Mouse (Mus musculus) hindbrain, embryonic 11.5 days (tissue): ENCODE data around the gene Vasp. TPM values are rescaled to one million over a fixed set of nuclear protein-coding genes. Genes with fewer than 3 reads are reported as not detected.

Source experiments
- ATAC-seq: fragments of 200-750 bp; cut with Nextera tagmentation; 2 replicates; pipeline ENCODE4 v1.8.0; 2017; ENCODE audit warnings: mild to moderate bottlenecking, moderate TSS enrichment, moderate library complexity; ENCODE audit not compliant: low FRiP score
- DNase-seq: peaks from one replicate; pipeline ENCODE4 v3.0.0-alpha.2; 2015; ENCODE audit warnings: low spot score
- H3K27ac ChIP-seq: fragments of 300-500 bp; sonication (generic); 2 replicates; pipeline ENCODE4 v1.5.1; 2014; ENCODE audit warnings: mild to moderate bottlenecking, low read depth, low read length
- H3K27me3 ChIP-seq: fragments of 300-500 bp; sonication (generic); 2 replicates; pipeline ENCODE4 v1.6.1; 2014; ENCODE audit warnings: mild to moderate bottlenecking, low read length, moderate library complexity, mixed read lengths; ENCODE audit not compliant: control insufficient read depth, insufficient read depth
- H3K36me3 ChIP-seq: fragments of 300-500 bp; sonication (generic); 2 replicates; pipeline ENCODE4 v1.6.1; 2014; ENCODE audit warnings: mild to moderate bottlenecking, low read length, moderate library complexity, mixed read lengths; ENCODE audit not compliant: control insufficient read depth, insufficient read depth
- H3K4me1 ChIP-seq: fragments of 300-500 bp; sonication (generic); replicated peaks from 2 replicates; pipeline ENCODE4 v1.6.1; 2014; ENCODE audit warnings: low read length, mixed read lengths; ENCODE audit not compliant: control insufficient read depth, insufficient read depth
- H3K4me2 ChIP-seq: fragments of 300-500 bp; sonication (generic); replicated peaks from 2 replicates; pipeline ENCODE4 v1.6.1; 2014; ENCODE audit warnings: mild to moderate bottlenecking, low read depth, low read length
- H3K4me3 ChIP-seq: fragments of 300-500 bp; sonication (generic); 2 replicates; pipeline ENCODE4 v1.5.1; 2014; ENCODE audit warnings: low read depth, low read length
- H3K9ac ChIP-seq: fragments of 300-500 bp; sonication (generic); 2 replicates; pipeline ENCODE4 v1.6.1; 2014; ENCODE audit warnings: low read depth, low read length
- H3K9me3 ChIP-seq: fragments of 300-500 bp; sonication (generic); 2 replicates; pipeline ENCODE4 v1.6.1; 2016; ENCODE audit warnings: low read length; ENCODE audit not compliant: control insufficient read depth
- WGBS: fragments of 180-500 bp; shearing (Covaris S2); extraction: QIAGEN DNeasy Blood & Tissue Kit; methylation state at CpG from one replicate; pipeline ENCODE4 v1.1.7; 2014; 5-methylcytosine and 5-hydroxymethylcytosine counted together
- polyA plus RNA-seq: library from polyadenylated mRNA; unstranded; fragments of >200 nt; fragmentation: Nextera tagmentation; extraction: Ambion mirVana; gene quantifications from 2 replicates; pipeline ENCODE4 v1.2.1, GENCODE M21; 2014

The Vasp gene
- polyA plus RNA-seq, 1 experiment from 2014 or later = 29.2 TPM

GRCm38 (mm10) chr7:19268993-19269681, 2.5 kb downstream of the Vasp start:
- H3K4me1 ChIP-seq = peaks cover 11% of the 10 kb centered on the region
- no peak for DNase-seq
- peak overlapping the region; percentile 24; the same call in 1 of the 2 replicates for H3K27ac ChIP-seq

GRCm38 (mm10) chr7:19267051-19267450, 4.6 kb downstream of the Vasp start:
- H3K36me3 ChIP-seq = no peaks in the 10 kb centered on the region; the same call in 1 of the 2 replicates
- ATAC-seq = no peak
- no peak overlapping the region for H3K4me3 ChIP-seq
- no peak for DNase-seq
- no peak overlapping the region for H3K27ac ChIP-seq
- WGBS = 70% methylated on average over 10 of the region's 10 CpGs
- no peak overlapping the region for H3K9ac ChIP-seq
- H3K4me2 ChIP-seq = no peak overlapping the region
- no peaks in the 10 kb centered on the region for H3K9me3 ChIP-seq
- H3K27me3 ChIP-seq = no peaks in the 10 kb centered on the region
- peaks cover 11% of the 10 kb centered on the region for H3K4me1 ChIP-seq

More at GRCm38 (mm10) chr7:19268993-19269681, 2.5 kb downstream of the Vasp start:
- peak overlapping the region; percentile 99 for H3K4me3 ChIP-seq
- H3K9me3 ChIP-seq = no peaks in the 10 kb centered on the region
- no peaks in the 10 kb centered on the region for H3K36me3 ChIP-seq
- no peaks in the 10 kb centered on the region for H3K27me3 ChIP-seq
- peak overlapping the region; percentile 97 for H3K4me2 ChIP-seq
- ATAC-seq = no peak
- H3K9ac ChIP-seq = peak overlapping the region; percentile 87; the same call in 1 of the 2 replicates
- 47% methylated on average over 10 of the region's 10 CpGs for WGBS

- no peak overlapping the region for H3K4me3 ChIP-seq
- no peak overlapping the region for H3K9ac ChIP-seq
- no peaks in the 10 kb centered on the region for H3K9me3 ChIP-seq
- DNase-seq = no peak
- no peak overlapping the region for H3K27ac ChIP-seq
- WGBS = 83% methylated on average over 10 of the region's 10 CpGs
- H3K4me1 ChIP-seq = peaks cover 11% of the 10 kb centered on the region
- no peak overlapping the region for H3K4me2 ChIP-seq
- no peaks in the 10 kb centered on the region; the same call in 1 of the 2 replicates for H3K36me3 ChIP-seq
- ATAC-seq = no peak
- no peaks in the 10 kb centered on the region for H3K27me3 ChIP-seq
These were observed 5.4 kb downstream of the Vasp start for GRCm38 (mm10) chr7:19265928-19266822.

- H3K9me3 ChIP-seq = no peaks in the 10 kb centered on the region
- H3K4me2 ChIP-seq = no peak overlapping the region
- H3K9ac ChIP-seq = no peak overlapping the region
- 83% methylated on average over 7 of the region's 7 CpGs for WGBS
- no peaks in the 10 kb centered on the region; the same call in 1 of the 2 replicates for H3K36me3 ChIP-seq
- no peak overlapping the region for H3K27ac ChIP-seq
- no peak for ATAC-seq
- no peak overlapping the region for H3K4me3 ChIP-seq
- H3K27me3 ChIP-seq = no peaks in the 10 kb centered on the region
- peaks cover 5% of the 10 kb centered on the region for H3K4me1 ChIP-seq
- DNase-seq = no peak
These were observed 6.5 kb downstream of the Vasp start for GRCm38 (mm10) chr7:19265147-19265546.

- Histone ChIP-seq H3K36me3 (no peaks in the 10 kb centered on the region), H3K27ac (no peak overlapping the region), H3K9ac (no peak overlapping the region), H3K27me3 (no peaks in the 10 kb centered on the region; the same call in 1 of the 2 replicates), H3K4me1 (no peaks in the 10 kb centered on the region), H3K9me3 (no peaks in the 10 kb centered on the region), H3K4me2 (no peak overlapping the region), H3K4me3 (no peak overlapping the region)
- WGBS = 82% methylated on average over 3 of the region's 3 CpGs
- no peak for ATAC-seq
- DNase-seq = no peak
These were observed 13.3 kb downstream of the Vasp start for GRCm38 (mm10) chr7:19258336-19258735.

- WGBS = 36% methylated on average over 11 of the region's 11 CpGs
- no peak overlapping the region for H3K4me2 ChIP-seq
- H3K4me3 ChIP-seq = no peak overlapping the region
- no peak overlapping the region for H3K27ac ChIP-seq
- DNase-seq = peak; percentile 71
- peak; percentile 78 for ATAC-seq
- H3K36me3 ChIP-seq = no peaks in the 10 kb centered on the region
- no peaks in the 10 kb centered on the region for H3K9me3 ChIP-seq
- no peaks in the 10 kb centered on the region; the same call in 1 of the 2 replicates for H3K27me3 ChIP-seq
- H3K4me1 ChIP-seq = no peaks in the 10 kb centered on the region
- H3K9ac ChIP-seq = no peak overlapping the region
These were observed 14.1 kb downstream of the Vasp start for GRCm38 (mm10) chr7:19257390-19258022.

- DNase-seq = no peak
- Histone ChIP-seq H3K9me3 (no peaks in the 10 kb centered on the region), H3K36me3 (no peaks in the 10 kb centered on the region), H3K9ac (no peak overlapping the region), H3K4me1 (no peaks in the 10 kb centered on the region), H3K4me3 (no peak overlapping the region), H3K27me3 (no peaks in the 10 kb centered on the region; the same call in 1 of the 2 replicates), H3K4me2 (no peak overlapping the region), H3K27ac (no peak overlapping the region)
- WGBS = 93% methylated on average over 7 of the region's 7 CpGs
- no peak for ATAC-seq
These were observed 15.1 kb downstream of the Vasp start for GRCm38 (mm10) chr7:19256567-19256966.

- Histone ChIP-seq H3K4me2 (no peak overlapping the region), H3K4me3 (no peak overlapping the region), H3K36me3 (no peaks in the 10 kb centered on the region), H3K4me1 (no peaks in the 10 kb centered on the region), H3K9me3 (no peaks in the 10 kb centered on the region), H3K27me3 (no peaks in the 10 kb centered on the region; the same call in 1 of the 2 replicates), H3K27ac (no peak overlapping the region), H3K9ac (no peak overlapping the region)
- ATAC-seq (no peak), DNase-seq (no peak)
- 86% methylated on average over 17 of the region's 17 CpGs for WGBS
These were observed 16.2 kb downstream of the Vasp start for GRCm38 (mm10) chr7:19255395-19255794.
